Mouse (Mus musculus): ENCODE measurements around the gene Snai3. TPM values are rescaled to one million over a fixed set of nuclear protein-coding genes. Genes with fewer than 3 reads are reported as not detected.

Snai3 gene
- total and polyA plus RNA-seq, 3 experiments, result 0.06 TPM; not detected in 2

DNA sequence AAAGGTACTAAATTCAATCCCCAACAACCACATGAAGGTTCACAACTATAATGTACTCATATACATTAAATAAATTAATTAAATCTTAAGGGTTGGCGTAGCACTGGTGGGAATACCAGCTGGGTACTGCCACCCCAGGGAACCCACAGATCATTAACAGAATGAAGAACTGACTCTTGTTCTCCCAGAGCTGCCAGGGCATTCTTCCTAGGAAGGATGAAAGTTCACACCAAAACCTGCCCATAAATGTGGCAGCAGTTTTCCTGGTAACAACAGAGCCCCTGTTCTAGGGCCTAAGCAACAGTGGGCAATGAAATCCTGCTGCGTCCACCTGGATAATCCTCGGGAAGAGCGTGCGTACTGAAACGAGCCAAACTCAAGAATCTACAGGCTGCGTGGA, 18.2 kb downstream of the Snai3 start:
- Histone ChIP-seq H3K79me2 (ENCODE audit: control insufficient read depth, insufficient read depth, low read length, poor library complexity) (0 out of 2 replicates have a peak, but pooled peaks cover 3% of the 10 kb centered on the region), H3K4me3 (ENCODE audit: control insufficient read depth in 1 of 2, insufficient read depth in 1 of 2, low read depth in 2 of 2, low read length in 2 of 2) (peak overlapping the region in 1 of 2 experiments; percentile 69; a peak in 2 of 4 replicates), H3K36me3 (ENCODE audit: control insufficient read depth in 1 of 2, insufficient read depth in 2 of 2, low read length in 2 of 2) (no peaks in the 10 kb centered on the region), H3K9ac (ENCODE audit: control insufficient read depth, low read depth, low read length, poor library complexity, severe bottlenecking) (peak overlapping the region; percentile 60), H3K27me3 (ENCODE audit: control insufficient read depth in 1 of 2, insufficient read depth in 2 of 2, low read length in 2 of 2) (no peaks in the 10 kb centered on the region), H3K27ac (ENCODE audit: control insufficient read depth, low read depth, low read length) (no peak overlapping the region), H3K9me3 (replicated peaks; ENCODE audit: insufficient read depth, low read length) (no peaks in the 10 kb centered on the region), H3K4me1 (ENCODE audit: control insufficient read depth in 1 of 2, insufficient read depth in 2 of 2, low read length in 2 of 2) (peaks cover 0 to 3% of the 10 kb centered on the region in 2 experiments; a peak in 1 of 4 replicates)
- no peak for TF ChIP-seq ZC3H11A (IDR thresholded peaks at IDR 0.05; ENCODE audit: low read depth, low read length)
- DNase-seq (ENCODE audit: low read depth, low spot score), result no peak

DNA sequence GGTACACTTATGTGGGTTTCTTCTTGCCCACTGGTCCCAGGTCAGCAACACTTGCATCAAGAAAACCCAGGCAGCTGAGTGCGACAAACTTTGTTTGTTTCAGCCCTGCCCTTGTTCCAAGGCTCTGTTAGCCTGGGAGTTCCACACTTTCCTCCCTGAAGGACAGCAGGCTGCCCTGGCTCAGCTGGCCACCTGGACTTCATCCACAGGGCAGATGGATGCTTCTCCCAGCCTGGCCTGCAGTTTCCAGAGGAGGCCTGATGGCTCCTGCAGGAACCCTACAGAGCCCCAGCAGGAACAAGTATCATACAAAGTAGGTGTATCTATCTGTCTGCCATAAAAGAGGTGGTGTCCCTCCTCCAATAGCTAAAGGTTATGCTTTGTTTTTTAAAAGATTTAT, 19.2 kb downstream of the Snai3 start:
- Histone ChIP-seq H3K27me3 (ENCODE audit: control insufficient read depth in 1 of 2, insufficient read depth in 2 of 2, low read length in 2 of 2) (no peaks in the 10 kb centered on the region), H3K9me3 (replicated peaks; ENCODE audit: insufficient read depth, low read length) (no peaks in the 10 kb centered on the region), H3K27ac (ENCODE audit: control insufficient read depth, low read depth, low read length) (no peak overlapping the region), H3K79me2 (ENCODE audit: control insufficient read depth, insufficient read depth, low read length, poor library complexity) (0 out of 2 replicates have a peak, but pooled peaks cover 3% of the 10 kb centered on the region), H3K9ac (ENCODE audit: control insufficient read depth, low read depth, low read length, poor library complexity, severe bottlenecking) (no peak overlapping the region), H3K4me1 (ENCODE audit: control insufficient read depth in 1 of 2, insufficient read depth in 2 of 2, low read length in 2 of 2) (peaks cover 0 to 3% of the 10 kb centered on the region in 2 experiments; a peak in 1 of 4 replicates), H3K4me3 (ENCODE audit: control insufficient read depth in 1 of 2, insufficient read depth in 1 of 2, low read depth in 2 of 2, low read length in 2 of 2) (no peak overlapping the region), H3K36me3 (ENCODE audit: control insufficient read depth in 1 of 2, insufficient read depth in 2 of 2, low read length in 2 of 2) (no peaks in the 10 kb centered on the region)
- no peak for DNase-seq (ENCODE audit: low read depth, low spot score)
- TF ChIP-seq MYC (IDR thresholded peaks at IDR 0.05; ENCODE audit: low read depth, low read length) (no peak), MXI1 (IDR thresholded peaks at IDR 0.05; ENCODE audit: low read depth, low read length) (no peak), GABPA (IDR thresholded peaks at IDR 0.05; ENCODE audit: low read depth, low read length) (no peak), UBTF (IDR thresholded peaks at IDR 0.05; ENCODE audit: borderline replicate concordance, insufficient read depth, low read depth, low read length) (no peak), TCF12 (IDR thresholded peaks at IDR 0.05; ENCODE audit: low read depth, low read length) (no peak), CHD2 (IDR thresholded peaks at IDR 0.05; ENCODE audit: low read length) (no peak), POLR2AphosphoS5 (IDR thresholded peaks at IDR 0.05; ENCODE audit: borderline replicate concordance, low read depth, low read length) (no peak), CTCF (IDR thresholded peaks at IDR 0.05 in 2 of 3, conservative IDR thresholded peaks at IDR 0.05 in 1 of 3; ENCODE audit: control insufficient read depth in 1 of 3, insufficient read depth in 1 of 3, low read depth in 2 of 3, low read length in 3 of 3, poor library complexity in 1 of 3, severe bottlenecking in 1 of 3) (no peak), MAZ (IDR thresholded peaks at IDR 0.05; ENCODE audit: low read depth, low read length) (no peak), USF2 (IDR thresholded peaks at IDR 0.05; ENCODE audit: borderline replicate concordance in 1 of 2, insufficient read depth in 1 of 2, low read depth in 1 of 2, low read length in 2 of 2) (no peak), NELFE (IDR thresholded peaks at IDR 0.05; ENCODE audit: low read depth, low read length) (no peak), E2F4 (IDR thresholded peaks at IDR 0.05; ENCODE audit: borderline replicate concordance, low read depth, low read length) (no peak), MEF2A (IDR thresholded peaks at IDR 0.05; ENCODE audit: extremely low read depth, insufficient replicate concordance, low read depth, low read length, poor library complexity, severe bottlenecking) (no peak)

All from MEL (cell line).